Mouse (Mus musculus) spleen, adult 2 months (tissue): ENCODE measurements at regions not wholly inside any gene's neighbourhood (a gene's known extent, or its start where the extent isn't known, plus 50 kb on each side); places are given as distances from the start of the nearest gene placed in this dataset.

Experiments used
- DNase-seq, 2 experiments: peaks; one replicate each; pipeline versions ENCODE4 v3.0.0 to v3.0.0-alpha.2; 2012 to 2021; ENCODE audit warnings: low spot score in 2 of 2, low read depth in 1 of 2
- H3K27ac ChIP-seq: fragments of 200-500 bp; 2 replicates; pipeline ENCODE4 v1.5.1; 2012; ENCODE audit warnings: low read length, inconsistent platforms; ENCODE audit not compliant: insufficient read depth
- H3K27me3 ChIP-seq: fragments of 200-500 bp; 2 replicates; pipeline ENCODE4 v1.6.1; 2012; ENCODE audit warnings: mild to moderate bottlenecking, moderate library complexity, low read length, inconsistent platforms; ENCODE audit not compliant: control insufficient read depth, insufficient read depth
- H3K36me3 ChIP-seq: fragments of 200-500 bp; 2 replicates; pipeline ENCODE4 v1.6.1; 2012; ENCODE audit warnings: mild to moderate bottlenecking, low read length, inconsistent platforms; ENCODE audit not compliant: control insufficient read depth, insufficient read depth
- H3K4me1 ChIP-seq: fragments of 200-500 bp; 2 replicates; pipeline ENCODE4 v1.6.1; 2011; ENCODE audit warnings: inconsistent platforms; ENCODE audit not compliant: control insufficient read depth, insufficient read depth, insufficient read length
- H3K4me3 ChIP-seq: fragments of 200-500 bp; 2 replicates; pipeline ENCODE4 v1.5.1; 2011; ENCODE audit warnings: mild to moderate bottlenecking, inconsistent platforms; ENCODE audit not compliant: insufficient read depth, insufficient read length; ENCODE audit errors: extremely low read depth
- CTCF ChIP-seq: fragments of 200-500 bp; IDR thresholded peaks from 2 replicates; pipeline ENCODE4 v1.5.1; 2011; ENCODE audit warnings: mild to moderate bottlenecking, inconsistent platforms; ENCODE audit not compliant: insufficient read depth, insufficient read length, insufficient replicate concordance; ENCODE audit errors: extremely low read depth
- POLR2A ChIP-seq: fragments of 200-500 bp; IDR thresholded peaks from 2 replicates; pipeline ENCODE4 v1.6.1; 2011; ENCODE audit warnings: low read depth, low read length, inconsistent platforms
- WGBS: fragments of 180-500 bp; shearing (Covaris S2); methylation state at CpG from one replicate; pipeline ENCODE4 v1.1.7; 2018; 5-methylcytosine and 5-hydroxymethylcytosine counted together

- TF ChIP-seq POLR2A (no peak), CTCF (no peak)
- no peaks in the 10 kb centered on the region for H3K27me3 ChIP-seq
- no peak overlapping the region for H3K4me3 ChIP-seq
- no peaks in the 10 kb centered on the region for H3K36me3 ChIP-seq
- no peak overlapping the region for H3K27ac ChIP-seq
- H3K4me1 ChIP-seq: no peaks in the 10 kb centered on the region
- no peak for DNase-seq
- 88% methylated on average over 7 of the region's 7 CpGs for WGBS
Measured at GRCm38 (mm10) chr2:48586162-48586830, 227.6 kb upstream of the Acvr2a start.

DNA sequence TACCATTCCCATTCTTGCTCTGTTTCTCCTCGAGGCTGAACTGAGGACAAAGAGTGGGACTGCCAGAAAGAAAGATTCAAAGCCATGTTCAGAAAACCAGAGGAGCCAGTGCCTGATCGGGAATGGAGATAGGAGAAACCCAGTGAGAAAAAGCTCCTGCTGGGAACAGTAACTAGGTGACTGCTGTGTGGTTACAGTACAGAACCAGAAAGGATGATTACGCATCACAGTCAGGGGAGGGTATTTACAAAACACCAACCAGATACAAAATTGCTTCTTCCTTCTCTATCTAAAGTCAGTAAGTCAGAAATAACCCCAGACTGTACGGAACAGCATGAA is 227.1 kb upstream of the Acvr2a start:
- WGBS: 81% methylated on average over 4 of the region's 4 CpGs
- H3K27me3 ChIP-seq: no peaks in the 10 kb centered on the region
- TF ChIP-seq CTCF (no peak), POLR2A (no peak)
- no peaks in the 10 kb centered on the region for H3K4me1 ChIP-seq
- no peaks in the 10 kb centered on the region for H3K36me3 ChIP-seq
- H3K4me3 ChIP-seq: no peak overlapping the region
- no peak for DNase-seq
- no peak overlapping the region for H3K27ac ChIP-seq

DNA sequence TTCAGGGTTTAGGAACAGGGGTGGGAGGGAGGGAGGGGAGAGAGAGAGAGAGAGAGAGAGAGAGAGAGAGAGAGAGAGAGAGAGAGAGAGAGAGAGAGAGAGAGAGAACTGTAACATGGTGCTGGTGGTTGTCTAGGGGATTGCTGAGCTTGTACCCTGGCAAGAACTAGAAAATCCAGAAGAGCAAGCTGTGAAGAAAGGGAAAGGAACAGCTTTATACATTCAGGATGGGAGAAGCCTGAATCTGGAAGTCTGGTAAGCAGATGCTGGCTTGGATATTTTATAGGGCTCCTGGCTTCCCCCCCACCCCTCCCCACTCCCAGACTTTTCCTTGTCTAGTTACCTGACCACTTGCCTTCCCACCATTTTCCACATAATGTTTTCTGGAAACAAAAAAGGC is 224.2 kb upstream of the Acvr2a start:
- no peaks in the 10 kb centered on the region for H3K4me1 ChIP-seq
- no peaks in the 10 kb centered on the region for H3K27me3 ChIP-seq
- no peak overlapping the region for H3K4me3 ChIP-seq
- TF ChIP-seq POLR2A (no peak), CTCF (no peak)
- H3K27ac ChIP-seq: no peak overlapping the region
- no peak for DNase-seq
- H3K36me3 ChIP-seq: no peaks in the 10 kb centered on the region

DNA sequence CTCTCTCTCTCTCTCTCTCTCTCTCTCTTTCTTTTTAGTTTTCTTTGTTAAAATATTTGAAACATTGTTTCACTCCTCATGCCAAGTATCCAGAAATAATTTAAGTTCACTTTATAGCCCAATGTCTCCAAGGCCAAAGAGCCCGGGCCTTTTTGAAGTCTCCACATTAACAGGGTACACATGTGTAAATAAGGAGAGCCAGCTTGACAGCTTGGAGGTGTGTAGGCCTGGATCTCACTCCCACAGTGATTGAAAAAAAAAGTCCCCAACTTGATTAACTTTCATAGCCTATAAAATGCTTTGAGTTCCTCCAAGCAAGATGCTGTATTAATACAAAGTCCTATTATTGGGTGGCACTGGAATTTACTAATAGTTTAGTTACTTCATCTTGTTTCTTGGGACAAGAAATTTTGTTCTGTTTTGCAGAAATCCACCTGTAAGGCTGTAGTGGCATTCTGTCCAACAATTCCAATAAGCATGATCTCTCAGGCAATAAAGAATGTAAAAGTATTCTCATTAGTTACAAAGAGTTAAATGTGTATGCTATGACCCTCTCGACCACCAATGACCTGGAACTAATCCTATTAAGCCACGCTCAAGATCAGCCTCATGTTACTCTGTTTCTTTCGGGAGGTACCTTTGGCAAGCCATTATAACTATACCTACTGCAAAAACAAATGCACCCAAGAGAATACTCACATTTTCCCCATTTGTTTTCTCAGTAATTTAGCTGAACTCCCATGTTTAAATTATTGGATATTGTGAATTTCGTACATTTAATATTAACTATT is 215.9 kb upstream of the Acvr2a start:
- H3K4me3 ChIP-seq: no peak overlapping the region
- no peaks in the 10 kb centered on the region for H3K27me3 ChIP-seq
- no peaks in the 10 kb centered on the region for H3K4me1 ChIP-seq
- 88% methylated on average over 5 of the region's 5 CpGs for WGBS
- no peaks in the 10 kb centered on the region for H3K36me3 ChIP-seq
- no peak overlapping the region for H3K27ac ChIP-seq
- DNase-seq: no peak
- TF ChIP-seq POLR2A (no peak), CTCF (no peak)

DNA sequence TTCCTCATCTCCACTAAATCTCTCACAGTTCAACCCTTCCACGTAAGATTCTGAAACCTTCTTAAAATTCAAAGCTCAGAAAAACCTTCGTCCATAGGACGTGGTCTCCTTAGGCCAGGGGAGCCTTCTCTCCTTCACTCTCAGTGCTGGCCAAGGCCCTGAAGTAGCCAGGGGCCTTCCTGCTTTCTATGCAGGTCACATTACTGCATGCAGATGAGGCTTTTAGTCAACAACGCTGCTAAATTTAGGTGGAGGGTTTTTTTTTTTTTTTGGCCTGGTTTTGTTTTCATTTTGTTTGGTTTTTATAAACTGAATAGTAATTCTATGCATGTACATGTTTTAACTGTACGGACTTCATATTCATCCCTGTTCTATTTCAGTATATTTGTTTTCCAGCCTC is 214.5 kb upstream of the Acvr2a start:
- H3K36me3 ChIP-seq: no peaks in the 10 kb centered on the region
- WGBS: 92% methylated on average over 5 of the region's 5 CpGs
- H3K27ac ChIP-seq: no peak overlapping the region
- no peaks in the 10 kb centered on the region for H3K27me3 ChIP-seq
- no peak for DNase-seq
- no peaks in the 10 kb centered on the region for H3K4me1 ChIP-seq
- TF ChIP-seq POLR2A: no peak
- TF ChIP-seq CTCF: no peak
- no peak overlapping the region for H3K4me3 ChIP-seq

DNA sequence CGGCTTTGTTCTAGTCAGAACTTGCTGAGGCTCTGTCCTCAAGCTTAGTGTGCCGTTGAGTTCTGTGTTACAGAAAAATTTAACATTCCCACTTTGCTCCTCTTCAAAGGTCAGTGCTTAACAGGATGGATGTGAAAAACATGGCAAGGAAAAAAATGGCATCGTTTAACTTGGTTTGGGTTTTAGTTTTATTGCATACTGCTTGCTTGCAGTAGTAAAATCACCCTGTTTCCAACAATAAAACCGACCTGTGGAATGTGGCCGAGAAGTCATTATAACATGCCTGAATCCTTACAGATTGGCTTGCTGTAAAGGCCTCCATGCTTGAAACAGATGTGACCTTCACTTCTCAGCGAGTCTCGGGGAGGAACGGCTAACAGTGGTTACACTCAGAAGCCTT is 212.1 kb upstream of the Acvr2a start:
- Histone ChIP-seq H3K4me1 (no peaks in the 10 kb centered on the region), H3K27me3 (no peaks in the 10 kb centered on the region), H3K27ac (no peak overlapping the region), H3K4me3 (no peak overlapping the region), H3K36me3 (no peaks in the 10 kb centered on the region)
- TF ChIP-seq CTCF (no peak), POLR2A (no peak)
- no peak for DNase-seq
- WGBS: 87% methylated on average over 8 of the region's 8 CpGs

DNA sequence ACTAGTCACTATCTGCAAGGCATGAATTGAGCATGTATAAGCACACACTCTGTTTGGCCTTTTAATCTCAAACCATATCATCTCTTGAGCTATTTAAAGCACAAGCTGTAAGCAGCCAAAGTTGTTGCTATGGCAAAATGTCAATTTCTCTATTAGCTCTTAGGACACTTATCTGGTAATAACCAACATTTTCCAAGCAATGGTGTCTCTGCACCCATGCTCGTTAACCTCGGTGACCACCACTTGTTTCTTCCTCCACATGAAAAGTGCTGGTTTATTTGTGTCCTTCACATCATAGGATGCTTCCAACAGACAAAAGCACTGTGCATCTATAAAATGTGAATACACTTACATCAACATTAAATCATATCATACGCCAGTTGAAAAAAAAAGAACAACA is 204.4 kb upstream of the Acvr2a start:
- no peak overlapping the region for H3K4me3 ChIP-seq
- no peak overlapping the region for H3K27ac ChIP-seq
- WGBS: 89% methylated on average over 3 of the region's 3 CpGs
- no peaks in the 10 kb centered on the region for H3K4me1 ChIP-seq
- no peaks in the 10 kb centered on the region for H3K36me3 ChIP-seq
- TF ChIP-seq POLR2A: no peak
- no peak for TF ChIP-seq CTCF
- H3K27me3 ChIP-seq: no peaks in the 10 kb centered on the region
- DNase-seq: no peak
